Mouse (Mus musculus): ENCODE measurements around the gene Dolk. TPM values are rescaled to one million over a fixed set of nuclear protein-coding genes. Genes with fewer than 3 reads are reported as not detected.

Gene Dolk
- polyA plus RNA-seq, 1 experiment = 15.7 TPM

DNA sequence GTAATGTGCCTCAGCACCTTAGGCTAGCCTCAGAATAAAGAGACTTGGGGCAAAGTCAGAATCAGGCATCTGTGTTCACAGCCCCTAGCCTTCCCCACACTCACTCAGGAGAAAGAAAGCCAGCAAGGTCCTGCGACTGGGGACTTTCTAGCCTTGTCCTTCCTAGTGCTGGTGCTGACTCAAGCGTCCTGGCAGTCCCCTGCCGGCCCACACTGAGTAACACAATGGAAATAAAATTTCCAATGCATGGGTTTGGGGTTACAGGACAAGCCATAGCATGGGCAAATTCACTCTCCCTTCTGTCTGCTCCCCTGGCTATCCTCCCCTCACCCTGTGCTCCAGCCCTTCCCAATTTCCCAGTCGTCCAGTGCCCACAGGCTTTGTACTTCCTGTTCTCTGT is 17.8 kb downstream of the Dolk start:
- DNase-seq (ENCODE audit: low spot score) = no peak

- DNase-seq (ENCODE audit: low spot score) = no peak
Measured at GRCm38 (mm10) chr2:30267466-30267865, 18.7 kb downstream of the Dolk start.

GRCm38 (mm10) chr2:30266392-30266941 is 19.7 kb downstream of the Dolk start:
- no peak for DNase-seq (ENCODE audit: low spot score)

DNA sequence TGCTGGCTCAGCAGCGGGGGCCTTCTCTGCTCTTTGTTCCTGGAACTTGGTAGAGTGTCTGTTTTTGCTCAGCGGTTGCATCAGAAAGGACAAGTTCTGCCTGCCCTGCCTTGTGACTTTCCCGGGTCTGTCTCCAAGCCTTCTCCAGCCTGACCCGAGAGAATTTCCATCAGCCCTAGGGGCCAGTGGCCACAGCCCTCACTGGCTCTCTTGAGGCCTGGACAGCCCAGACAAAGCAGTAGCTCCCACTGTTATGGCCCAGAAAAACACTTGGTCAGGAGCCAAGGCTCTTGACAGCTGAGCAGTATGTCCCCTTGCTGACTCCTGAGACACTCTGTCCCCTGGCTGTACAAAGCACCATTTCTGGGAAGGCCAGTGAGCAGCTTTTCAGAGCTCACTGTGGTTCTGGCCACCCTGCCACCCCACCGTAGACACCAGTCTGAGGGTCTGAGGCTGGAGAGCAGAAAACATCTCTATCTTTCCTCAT is 20.3 kb downstream of the Dolk start, which contains the start of gene Phyhd1:
Phyhd1 (plus strand) TSS at position 437 of the 487 bp plus-strand sequence.
- no peak for DNase-seq (ENCODE audit: low spot score)

- no peak for DNase-seq (ENCODE audit: low spot score)
Measured at GRCm38 (mm10) chr2:30264671-30265519, 21.2 kb downstream of the Dolk start.

GRCm38 (mm10) chr2:30263811-30264210 is 22.3 kb downstream of the Dolk start:
- DNase-seq (ENCODE audit: low spot score) = no peak

DNA sequence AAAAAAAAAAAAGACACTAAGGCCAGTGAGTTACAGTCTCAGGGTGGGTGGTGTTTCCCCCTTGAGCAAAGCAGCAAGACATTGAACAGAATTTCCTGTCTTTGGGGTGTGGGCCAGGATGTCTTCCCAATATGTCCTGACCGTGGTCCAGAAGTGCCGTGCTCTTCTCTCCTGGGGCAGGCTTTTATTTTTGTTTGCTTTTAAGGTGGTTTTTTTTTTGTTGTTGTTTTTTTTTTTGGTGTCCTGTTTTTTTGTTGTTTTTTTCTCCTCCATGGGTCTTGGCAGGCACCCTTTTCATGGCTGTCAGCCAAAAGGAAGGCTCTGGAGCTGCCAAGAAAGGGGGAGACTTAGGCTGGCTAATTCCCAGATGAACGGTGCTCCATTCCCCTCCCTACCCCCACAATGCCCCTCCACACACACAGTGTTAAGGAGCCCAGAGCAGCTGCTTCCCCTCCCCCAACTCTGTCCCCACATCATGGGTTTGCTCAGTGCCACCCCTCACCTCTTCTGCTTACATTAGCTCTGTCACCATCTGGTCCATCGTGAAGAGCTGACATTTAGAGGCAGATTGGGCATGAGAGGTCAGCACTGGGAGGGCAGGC is 23.2 kb downstream of the Dolk start:
- DNase-seq (ENCODE audit: low spot score) = no peak

- no peak for DNase-seq (ENCODE audit: low spot score)
Measured at GRCm38 (mm10) chr2:30261921-30262839, 24.0 kb downstream of the Dolk start.

DNA sequence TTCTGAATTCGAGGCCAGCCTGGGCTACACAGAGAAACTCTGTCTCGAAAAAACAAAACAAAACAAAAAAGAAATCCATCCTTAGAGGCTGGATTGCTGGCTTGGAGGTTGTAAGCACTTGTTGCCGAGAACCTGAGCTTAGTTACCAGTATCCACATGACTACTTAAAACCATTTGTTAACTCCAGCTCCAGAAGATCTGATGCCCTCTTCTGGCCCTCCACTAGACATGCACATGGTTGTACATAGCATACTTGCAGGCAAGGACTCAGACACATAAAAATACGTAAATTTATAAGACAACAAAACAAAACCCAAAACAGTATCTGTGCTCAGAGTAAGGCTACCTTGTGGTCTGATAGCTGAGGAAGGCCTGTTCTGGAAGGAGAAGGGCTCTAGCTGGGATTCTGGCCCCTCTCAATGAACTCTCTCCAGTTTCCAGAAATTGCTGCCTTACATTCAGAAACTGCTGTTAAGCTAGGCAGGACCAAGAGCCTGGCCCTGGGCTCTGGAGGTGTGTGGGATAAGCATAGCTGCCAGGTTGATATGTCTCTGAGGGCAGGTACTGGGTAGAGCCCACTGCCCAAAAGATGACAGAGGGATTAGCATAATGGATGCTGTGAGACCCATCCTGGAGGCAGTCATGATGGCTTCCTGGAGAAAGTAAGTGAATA is 24.9 kb downstream of the Dolk start:
- no peak for DNase-seq (ENCODE audit: low spot score)

DNA sequence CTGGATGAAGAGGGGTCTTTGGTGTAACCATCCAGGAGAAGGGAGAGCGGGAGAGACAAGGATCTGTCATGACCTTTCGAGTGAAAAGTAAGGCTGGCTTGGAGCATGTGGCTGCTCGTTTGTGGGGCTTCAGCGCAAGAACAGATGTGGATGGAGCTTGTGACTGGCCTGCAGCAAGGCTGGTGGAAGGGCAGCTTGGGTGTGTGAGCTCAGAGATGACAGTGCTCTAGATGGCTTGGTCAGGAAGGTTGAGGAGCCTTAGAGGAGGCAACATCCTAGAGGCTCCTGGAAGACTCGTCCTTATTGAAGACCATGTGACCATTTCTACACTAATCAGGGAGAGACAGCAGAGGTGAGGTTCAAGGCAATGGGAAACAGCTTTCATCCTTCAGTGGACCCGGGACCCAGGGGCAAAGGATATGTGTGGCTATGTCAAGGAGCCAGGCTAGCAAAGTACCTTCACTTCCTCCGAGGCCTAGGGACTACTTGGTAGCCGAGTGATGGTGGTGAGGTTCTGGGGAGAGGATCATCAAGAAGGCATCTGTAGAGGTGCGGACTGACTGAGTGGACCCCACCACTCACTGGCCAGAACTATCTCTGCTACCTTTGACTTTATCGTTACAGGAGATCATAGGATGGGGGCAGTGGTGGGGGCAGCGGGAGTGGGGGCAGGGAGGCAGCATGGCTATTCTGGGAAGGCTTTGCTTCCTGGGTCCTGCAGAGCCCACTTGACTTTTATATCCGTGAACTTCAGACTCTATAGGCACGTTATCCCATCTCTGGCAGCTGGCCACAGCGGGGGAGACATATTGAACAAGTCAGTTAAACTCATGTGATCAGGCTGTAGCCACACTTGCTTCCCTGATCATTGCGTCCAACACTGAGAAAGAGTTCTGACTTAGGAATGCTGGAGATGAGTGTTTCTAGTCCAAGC is 26.7 kb downstream of the Dolk start:
- no peak for DNase-seq (ENCODE audit: low spot score)

- DNase-seq (ENCODE audit: low spot score) = no peak
Measured at GRCm38 (mm10) chr2:30258600-30258999, 27.5 kb downstream of the Dolk start.

- no peak for DNase-seq (ENCODE audit: low spot score)
Measured at GRCm38 (mm10) chr2:30257699-30258460, 28.3 kb downstream of the Dolk start.

- DNase-seq (ENCODE audit: low spot score) = no peak
Measured at GRCm38 (mm10) chr2:30256616-30257350, 29.4 kb downstream of the Dolk start.

DNA sequence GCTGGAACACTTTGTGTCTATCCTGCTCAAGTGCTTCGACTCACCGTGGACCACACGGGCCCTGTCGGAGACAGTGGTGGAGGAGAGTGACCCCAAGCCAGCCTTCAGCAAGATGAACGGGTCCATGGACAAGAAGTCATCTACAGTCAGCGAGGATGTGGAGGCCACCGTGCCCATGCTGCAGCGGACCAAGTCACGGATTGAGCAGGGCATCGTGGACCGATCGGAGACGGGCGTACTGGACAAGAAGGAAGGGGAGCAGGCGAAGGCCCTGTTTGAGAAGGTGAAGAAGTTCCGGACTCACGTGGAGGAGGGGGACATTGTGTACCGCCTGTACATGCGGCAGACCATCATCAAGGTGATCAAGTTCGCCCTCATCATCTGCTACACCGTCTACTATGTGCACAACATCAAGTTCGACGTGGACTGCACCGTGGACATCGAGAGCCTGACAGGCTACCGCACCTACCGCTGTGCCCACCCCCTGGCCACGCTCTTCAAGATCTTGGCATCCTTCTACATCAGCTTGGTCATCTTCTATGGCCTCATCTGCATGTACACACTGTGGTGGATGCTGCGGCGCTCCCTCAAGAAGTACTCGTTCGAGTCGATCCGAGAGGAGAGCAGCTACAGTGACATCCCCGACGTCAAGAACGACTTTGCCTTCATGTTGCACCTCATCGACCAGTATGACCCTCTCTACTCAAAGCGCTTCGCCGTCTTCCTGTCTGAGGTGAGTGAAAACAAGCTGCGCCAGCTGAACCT is 30.3 kb downstream of the Dolk start:
- DNase-seq (ENCODE audit: low spot score) = no peak

DNA sequence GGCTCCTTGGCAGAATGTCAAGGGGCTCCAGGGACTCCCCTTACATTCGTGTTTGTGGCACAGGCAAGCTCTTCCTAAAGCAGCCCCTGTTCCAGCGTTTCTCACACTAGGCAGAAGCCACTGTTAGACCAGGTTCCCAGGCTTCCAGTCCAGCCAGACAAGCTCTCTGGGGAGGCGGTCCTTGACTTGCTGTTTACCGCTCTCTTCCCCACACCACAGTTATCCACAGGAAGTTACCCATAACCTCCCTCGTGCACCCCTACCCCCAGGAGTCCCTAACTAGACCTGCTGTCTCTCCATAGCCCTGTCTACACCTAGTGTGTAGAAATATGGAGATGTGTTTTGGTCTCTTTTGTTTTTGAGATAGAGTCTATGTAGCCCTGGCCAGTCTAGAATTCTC is 32.3 kb downstream of the Dolk start:
- DNase-seq (ENCODE audit: low spot score) = no peak

- DNase-seq (ENCODE audit: low spot score) = no peak
Measured at GRCm38 (mm10) chr2:30252521-30252920, 33.6 kb downstream of the Dolk start.

DNA sequence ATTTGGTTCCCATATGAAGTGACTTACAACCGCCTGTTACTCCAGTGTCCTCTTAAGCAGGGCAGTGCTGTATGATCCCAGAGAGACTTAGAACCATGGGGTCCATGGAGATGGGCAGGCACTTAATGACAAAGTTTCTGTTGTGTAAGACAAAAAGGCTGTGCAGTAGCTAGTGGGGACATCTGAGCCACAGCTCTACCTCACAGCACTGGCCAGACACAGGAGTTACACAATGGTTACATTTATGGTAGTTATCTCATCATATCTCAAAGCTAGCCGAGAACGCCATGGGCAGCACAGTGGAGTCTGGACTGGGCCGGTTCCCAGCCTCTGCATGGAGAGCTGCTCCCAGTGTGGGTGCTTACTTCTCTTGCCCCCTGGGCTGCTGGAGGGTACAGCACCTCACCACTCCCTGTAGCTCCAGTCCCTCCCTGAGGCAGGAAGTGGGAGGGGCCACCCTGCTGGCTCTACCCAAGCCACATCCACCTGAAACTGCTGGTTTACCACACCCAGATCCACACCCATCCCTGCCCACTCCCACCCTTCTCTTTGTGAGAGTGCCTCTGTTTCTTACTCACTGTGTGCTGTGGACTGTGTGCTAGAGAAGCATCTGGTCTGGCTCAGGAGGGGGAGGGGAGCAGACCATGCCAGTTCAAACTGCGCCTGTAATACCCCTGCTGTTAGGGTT is 34.6 kb downstream of the Dolk start:
- DNase-seq (ENCODE audit: low spot score) = no peak
